Mouse (Mus musculus) liver, embryonic 14.5 days (tissue): ENCODE results near the gene Agr2.

Experiments
- CTCF ChIP-seq: IDR thresholded peaks from 2 replicates; pipeline ENCODE4 v1.5.1; 2016; ENCODE audit warnings: antibody characterized with exemption, low read depth, control low read depth
- EP300 ChIP-seq: IDR thresholded peaks from 2 replicates; pipeline ENCODE4 v1.6.1; 2016; ENCODE audit warnings: antibody characterized with exemption, low read depth

DNA sequence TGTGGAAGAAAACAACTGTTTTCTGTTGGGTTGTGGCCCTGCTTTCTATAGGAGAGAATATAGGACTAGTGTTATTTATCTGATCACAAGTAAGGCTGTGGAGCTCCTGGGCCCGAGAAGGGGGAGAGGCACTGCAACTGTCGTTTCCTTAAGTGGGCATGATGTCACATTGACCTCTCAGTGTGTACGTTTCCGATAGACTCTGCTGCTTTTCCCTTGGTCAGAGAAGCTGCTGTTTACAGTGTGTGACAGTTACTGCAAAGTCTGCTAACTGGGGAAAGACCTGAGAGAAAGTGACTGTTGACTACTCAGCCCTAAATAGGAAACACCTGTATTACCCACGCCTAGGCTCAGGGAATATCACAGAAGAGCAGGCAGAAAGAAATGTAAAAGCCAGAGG is 53.5 kb downstream of the Agr2 start:
- no peak for TF ChIP-seq CTCF
- TF ChIP-seq EP300: no peak
